Mouse (Mus musculus): ENCODE measurements around the gene Tex10.

The Tex10 gene

GRCm38 (mm10) chr4:48472792-48473650, at the start of gene Tex10:
Gene Tex10 (minus strand): TSS chr4:48473459.
- peak; percentile 92 to 96 for DNase-seq (ENCODE audit: inconsistent age in 2 of 2, low spot score in 1 of 2)

GRCm38 (mm10) chr4:48510861-48511260, 37.6 kb upstream of the Tex10 start:
- no peak for DNase-seq (ENCODE audit: inconsistent age in 2 of 2, low spot score in 1 of 2)

GRCm38 (mm10) chr4:48492510-48492909, 19.3 kb upstream of the Tex10 start:
- DNase-seq (ENCODE audit: inconsistent age in 2 of 2, low spot score in 1 of 2): no peak

- DNase-seq (ENCODE audit: inconsistent age in 2 of 2, low spot score in 1 of 2): no peak
Observed at GRCm38 (mm10) chr4:48491290-48491743, 18.1 kb upstream of the Tex10 start.

GRCm38 (mm10) chr4:48488916-48489315, 15.7 kb upstream of the Tex10 start:
- DNase-seq (ENCODE audit: inconsistent age in 2 of 2, low spot score in 1 of 2): no peak

- peak; percentile 38 to 73 for DNase-seq (ENCODE audit: inconsistent age in 2 of 2, low spot score in 1 of 2)
Observed at GRCm38 (mm10) chr4:48481287-48481686, 8.0 kb upstream of the Tex10 start.

GRCm38 (mm10) chr4:48473651-48474011, 372 bp upstream of the Tex10 start:
- DNase-seq (ENCODE audit: inconsistent age in 2 of 2, low spot score in 1 of 2): no peak

GRCm38 (mm10) chr4:48472052-48472791, 1.0 kb downstream of the Tex10 start:
- peak in 1 of 2 experiments; percentile 58 for DNase-seq (ENCODE audit: inconsistent age in 2 of 2, low spot score in 1 of 2)

- DNase-seq (ENCODE audit: inconsistent age in 2 of 2, low spot score in 1 of 2): no peak
Observed at GRCm38 (mm10) chr4:48470977-48471376, 2.3 kb downstream of the Tex10 start.

GRCm38 (mm10) chr4:48461060-48461459, 12.2 kb downstream of the Tex10 start:
- no peak for DNase-seq (ENCODE audit: inconsistent age in 2 of 2, low spot score in 1 of 2)

- peak; percentile 41 to 79 for DNase-seq (ENCODE audit: inconsistent age in 2 of 2, low spot score in 1 of 2)
Observed at GRCm38 (mm10) chr4:48458436-48458835, 14.8 kb downstream of the Tex10 start.

- DNase-seq (ENCODE audit: inconsistent age in 2 of 2, low spot score in 1 of 2): peak in 1 of 2 experiments; percentile 52
Observed at GRCm38 (mm10) chr4:48454106-48454773, 19.0 kb downstream of the Tex10 start.

GRCm38 (mm10) chr4:48428054-48428453, 45.2 kb downstream of the Tex10 start:
- DNase-seq (ENCODE audit: inconsistent age in 2 of 2, low spot score in 1 of 2): no peak

GRCm38 (mm10) chr4:48427413-48427812, 45.8 kb downstream of the Tex10 start:
- peak in 1 of 2 experiments; percentile 62 for DNase-seq (ENCODE audit: inconsistent age in 2 of 2, low spot score in 1 of 2)

- DNase-seq (ENCODE audit: inconsistent age in 2 of 2, low spot score in 1 of 2): no peak
Observed at GRCm38 (mm10) chr4:48423738-48424137, 49.5 kb downstream of the Tex10 start.

- no peak for DNase-seq (ENCODE audit: inconsistent age in 2 of 2, low spot score in 1 of 2)
Observed at GRCm38 (mm10) chr4:48422633-48423032, 50.6 kb downstream of the Tex10 start.

- DNase-seq (ENCODE audit: inconsistent age in 2 of 2, low spot score in 1 of 2): no peak
Observed at GRCm38 (mm10) chr4:48418831-48419468, 54.3 kb downstream of the Tex10 start.

GRCm38 (mm10) chr4:48415838-48416335, 57.4 kb downstream of the Tex10 start:
- peak in 1 of 2 experiments; percentile 53 for DNase-seq (ENCODE audit: inconsistent age in 2 of 2, low spot score in 1 of 2)

- no peak for DNase-seq (ENCODE audit: inconsistent age in 2 of 2, low spot score in 1 of 2)
Observed at GRCm38 (mm10) chr4:48413473-48413872, 59.8 kb downstream of the Tex10 start.

- peak; percentile 57 to 90 for DNase-seq (ENCODE audit: inconsistent age in 2 of 2, low spot score in 1 of 2)
Observed at GRCm38 (mm10) chr4:48407350-48408039, 65.8 kb downstream of the Tex10 start.
